Mouse (Mus musculus): ENCODE results near the gene Tmem145.
"Not testable (repeated sequence)": the region's sequence is repeated elsewhere in the genome, so short reads cannot be mapped to it uniquely, and the experiment has no call there.

The Tmem145 gene

GRCm38 (mm10) chr7:25305956-25306613 is at the start of gene Tmem145:
Gene Tmem145, plus strand, starts transcription at chr7:25306106.
- peak; percentile 83 to 91 for DNase-seq

GRCm38 (mm10) chr7:25261896-25262295 is 44.0 kb upstream of the Tmem145 start:
- no peak for DNase-seq

- DNase-seq: no peak
Measured at GRCm38 (mm10) chr7:25263968-25264870, 41.7 kb upstream of the Tmem145 start.

- DNase-seq: not testable (repeated sequence)
Measured at GRCm38 (mm10) chr7:25265743-25266142, 40.2 kb upstream of the Tmem145 start.

DNA sequence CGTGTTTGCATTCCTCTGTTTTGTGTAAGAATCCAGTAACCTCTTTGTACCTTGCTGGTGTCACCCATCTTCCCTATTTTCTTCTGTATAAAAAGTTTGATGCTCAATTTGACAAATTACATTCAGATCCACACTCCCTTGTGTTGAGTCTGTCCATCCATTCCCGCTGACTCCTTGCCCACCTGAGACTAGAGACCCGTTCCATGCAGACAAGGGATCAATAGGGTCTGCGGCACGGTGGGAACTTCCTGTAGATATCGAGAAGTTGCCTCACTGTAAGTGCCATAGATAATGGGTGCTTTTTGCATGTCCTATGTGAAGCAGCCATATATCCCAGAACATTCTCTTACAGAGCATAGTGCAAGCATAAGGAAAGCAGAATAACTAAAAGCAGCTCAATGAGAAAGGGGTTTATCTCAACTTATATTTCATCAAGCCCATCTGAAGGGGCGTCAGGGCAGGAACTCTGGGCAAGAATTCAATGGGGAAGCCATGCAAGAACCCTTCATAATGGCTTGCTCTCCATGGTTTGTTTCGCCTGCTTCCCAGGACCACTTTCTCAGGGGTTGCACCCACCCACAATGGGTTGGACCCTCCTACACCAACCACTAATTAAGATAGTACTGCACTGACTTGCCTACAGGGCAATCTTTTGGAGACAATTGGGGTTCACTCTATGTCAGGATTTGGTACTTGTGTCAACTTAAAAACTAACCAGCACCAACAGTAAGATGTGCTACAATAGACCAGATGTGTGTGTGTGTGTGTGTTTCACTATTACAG is 39.5 kb upstream of the Tmem145 start:
- DNase-seq: no peak

DNA sequence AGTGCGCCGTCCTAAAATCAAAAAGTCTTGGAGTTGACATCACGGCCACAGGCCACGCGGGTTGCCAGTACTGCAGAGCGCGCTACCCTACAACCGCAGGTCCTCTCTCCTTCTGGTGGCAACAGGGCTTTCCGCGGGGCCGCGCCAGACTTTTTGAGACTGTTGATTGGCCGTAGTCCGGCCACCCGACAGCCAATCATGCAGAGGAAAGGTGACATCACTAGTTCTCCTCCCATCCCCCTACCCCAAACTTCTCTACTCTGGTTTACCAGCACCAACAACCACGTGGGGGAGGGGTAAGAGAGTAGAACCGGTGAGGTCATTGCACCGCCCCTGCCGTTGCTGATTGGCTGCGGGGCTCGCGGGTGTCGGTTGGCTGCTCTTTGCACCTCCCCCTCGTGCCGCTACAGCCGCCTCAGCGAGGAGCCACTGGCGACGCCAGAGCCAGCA is 38.6 kb upstream of the Tmem145 start, which contains the start of gene Cic:
TSS of gene Cic (plus strand) at position 404 of the 450 bp plus-strand sequence.
- peak in 1 of 2 experiments; percentile 97 for DNase-seq

GRCm38 (mm10) chr7:25267751-25268463 is 38.0 kb upstream of the Tmem145 start:
- DNase-seq: peak; percentile 99

- no peak for DNase-seq
Measured at GRCm38 (mm10) chr7:25268588-25268987, 37.3 kb upstream of the Tmem145 start.

DNA sequence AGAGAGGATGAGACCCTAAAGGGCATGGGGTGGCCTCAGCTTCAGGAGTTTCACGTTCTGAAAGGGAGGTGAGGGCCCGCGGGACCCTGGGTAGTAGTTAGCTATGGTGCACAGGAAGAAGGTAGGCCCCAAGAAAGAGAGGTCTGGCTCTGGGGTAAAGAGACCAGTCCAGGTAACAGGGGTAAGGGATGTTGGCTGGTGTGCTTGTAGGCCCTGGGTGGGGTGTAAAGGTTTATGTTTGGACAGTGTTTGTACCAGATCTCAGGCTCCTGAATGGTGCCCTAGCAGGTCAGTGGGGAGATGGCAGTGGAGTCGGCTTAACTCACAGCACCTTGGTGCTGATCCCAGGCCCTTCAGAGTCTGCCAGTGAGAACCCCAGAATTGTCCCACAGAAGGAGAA is 36.9 kb upstream of the Tmem145 start:
- peak; percentile 35 to 41 for DNase-seq

GRCm38 (mm10) chr7:25269545-25270271 is 36.2 kb upstream of the Tmem145 start:
- DNase-seq: peak; percentile 12 to 13

DNA sequence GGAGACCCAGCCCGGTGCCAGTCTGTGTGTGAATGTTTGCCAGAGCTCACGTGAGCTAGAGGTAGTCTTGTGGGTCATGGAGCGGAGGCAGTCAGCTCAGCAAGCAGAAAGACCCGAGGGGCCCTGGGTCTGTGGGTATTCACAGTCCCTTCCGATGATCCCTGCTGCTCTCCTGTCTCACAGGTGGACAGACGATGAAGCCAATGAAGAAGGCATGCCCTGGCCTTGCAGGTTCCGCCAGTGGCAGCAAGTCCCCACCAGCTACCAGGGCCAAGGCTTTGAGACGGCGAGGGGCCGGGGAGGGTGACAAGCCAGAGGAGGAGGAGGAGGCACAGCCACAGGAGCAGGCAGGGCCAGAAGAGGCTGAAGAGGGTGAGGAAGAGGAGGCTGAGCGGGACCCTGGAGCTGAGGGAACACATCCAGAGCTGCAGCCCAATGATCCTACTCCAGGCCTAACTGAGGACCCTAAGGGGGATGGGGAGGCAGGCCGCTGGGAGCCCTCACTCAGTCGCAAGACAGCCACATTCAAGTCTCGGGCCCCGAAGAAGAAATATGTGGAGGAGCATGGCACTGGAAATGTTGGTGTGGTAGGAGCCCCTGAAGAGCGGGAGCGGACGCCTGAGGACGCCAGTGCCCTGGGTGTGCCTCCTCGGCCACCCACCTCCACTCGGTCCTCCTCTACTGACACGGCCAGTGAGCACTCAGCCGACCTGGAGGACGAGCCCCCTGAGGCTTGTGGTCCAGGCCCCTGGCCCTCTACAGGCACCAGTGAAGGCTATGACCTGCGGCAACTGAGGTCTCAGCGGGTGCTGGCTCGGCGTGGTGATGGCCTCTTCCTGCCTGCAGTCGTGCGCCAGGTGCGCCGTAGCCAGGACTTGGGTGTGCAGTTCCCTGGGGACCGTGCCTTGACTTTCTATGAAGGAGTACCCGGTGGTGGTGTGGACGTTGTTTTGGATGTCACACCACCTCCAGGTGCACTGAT is 35.0 kb upstream of the Tmem145 start:
- peak in 1 of 2 experiments; percentile 18 for DNase-seq

GRCm38 (mm10) chr7:25271651-25272444 is 34.1 kb upstream of the Tmem145 start:
- peak in 1 of 2 experiments; percentile 21 for DNase-seq

- no peak for DNase-seq
Measured at GRCm38 (mm10) chr7:25272445-25273258, 33.3 kb upstream of the Tmem145 start.

- peak in 1 of 2 experiments; percentile 50 for DNase-seq
Measured at GRCm38 (mm10) chr7:25273259-25274241, 32.4 kb upstream of the Tmem145 start.

- DNase-seq: no peak
Measured at GRCm38 (mm10) chr7:25274571-25274970, 31.3 kb upstream of the Tmem145 start.

DNA sequence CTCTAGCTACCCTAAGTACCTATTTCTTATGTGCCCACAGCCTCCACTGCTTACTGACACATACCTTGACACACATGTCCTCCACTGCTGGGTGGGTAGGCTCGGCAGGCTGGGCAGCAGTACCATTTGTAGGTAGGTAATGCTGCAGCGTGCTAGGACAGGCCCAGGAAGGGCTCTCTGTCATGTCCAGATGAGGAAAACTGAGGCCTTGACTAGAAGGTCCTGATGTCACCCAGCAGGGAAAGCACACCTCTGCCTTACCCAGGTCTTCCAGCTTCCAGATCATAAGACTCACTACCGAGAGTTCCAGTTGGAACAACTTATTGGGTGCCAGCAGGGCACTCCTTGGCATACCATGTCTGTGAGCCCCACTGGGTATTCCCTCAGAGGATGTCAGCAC is 30.9 kb upstream of the Tmem145 start:
- DNase-seq: no peak

Measured in cerebellum, postnatal 25 days (tissue).